Mouse (Mus musculus): ENCODE results near the gene Gm45808.

DNA sequence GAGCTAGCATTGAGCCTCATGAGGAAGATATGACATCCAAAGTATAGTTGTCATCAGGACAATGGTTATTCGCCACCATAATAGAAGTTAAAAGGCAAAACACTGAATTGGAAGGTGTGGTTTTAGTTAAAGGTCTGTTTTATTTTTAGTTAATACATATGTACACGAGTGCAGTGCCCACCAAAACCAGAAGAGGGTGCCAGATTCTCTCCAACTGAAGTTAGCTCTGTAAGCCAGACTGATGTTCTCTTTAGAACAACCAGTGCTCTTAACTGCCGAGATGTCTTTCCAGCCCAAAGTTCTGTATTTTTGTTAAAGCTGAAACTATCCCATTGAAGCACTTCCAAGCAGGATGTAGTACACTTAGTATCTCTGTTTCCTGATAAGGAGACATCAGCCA is 15.7 kb downstream of the Gm45808 start:
- TF ChIP-seq CTCF (IDR thresholded peaks at IDR 0.05; ENCODE audit: low read depth): peak; percentile 69
- TF ChIP-seq EP300 (IDR thresholded peaks at IDR 0.05; ENCODE audit: low read depth): no peak

Data from heart, postnatal 0 days (tissue).